Mouse (Mus musculus) forebrain, embryonic 11.5 days (tissue): ENCODE measurements around the gene Scoc. TPM values are rescaled to one million over a fixed set of nuclear protein-coding genes. Genes with fewer than 3 reads are reported as not detected.

ENCODE experiments used
- ATAC-seq: fragments of 200-750 bp; cut with Nextera tagmentation; replicated peaks from 2 replicates; pipeline ENCODE4 v1.8.0; 2017; ENCODE audit warnings: moderate TSS enrichment; ENCODE audit not compliant: low FRiP score
- DNase-seq: peaks from one replicate; pipeline ENCODE4 v3.0.0-alpha.2; 2017; ENCODE audit warnings: low spot score
- H3K27ac ChIP-seq: fragments of 300-500 bp; sonication (generic); 2 replicates; pipeline ENCODE4 v1.5.1; 2014; ENCODE audit warnings: low read depth, low read length
- H3K27me3 ChIP-seq: fragments of 300-500 bp; sonication (generic); 2 replicates; pipeline ENCODE4 v1.6.1; 2014; ENCODE audit warnings: mild to moderate bottlenecking, low read length, mixed read lengths; ENCODE audit not compliant: control insufficient read depth, insufficient read depth
- H3K36me3 ChIP-seq: fragments of 300-500 bp; sonication (generic); 2 replicates; pipeline ENCODE4 v1.6.1; 2014; ENCODE audit warnings: mild to moderate bottlenecking, low read length, moderate library complexity, mixed read lengths; ENCODE audit not compliant: control insufficient read depth, insufficient read depth
- H3K4me1 ChIP-seq: fragments of 300-500 bp; sonication (generic); replicated peaks from 2 replicates; pipeline ENCODE4 v1.6.1; 2014; ENCODE audit warnings: low read length, mixed read lengths; ENCODE audit not compliant: control insufficient read depth, insufficient read depth
- H3K4me2 ChIP-seq: fragments of 300-500 bp; sonication (generic); 2 replicates; pipeline ENCODE4 v1.6.1; 2014; ENCODE audit warnings: low read depth, mild to moderate bottlenecking, low read length, moderate library complexity, mixed read lengths; ENCODE audit not compliant: severe bottlenecking
- H3K4me3 ChIP-seq: fragments of 300-500 bp; sonication (generic); 2 replicates; pipeline ENCODE4 v1.5.1; 2014; ENCODE audit warnings: low read depth, low read length
- H3K9ac ChIP-seq: fragments of 300-500 bp; sonication (generic); 2 replicates; pipeline ENCODE4 v1.6.1; 2014; ENCODE audit warnings: low read length
- H3K9me3 ChIP-seq: fragments of 300-500 bp; sonication (generic); 2 replicates; pipeline ENCODE4 v1.6.1; 2016; ENCODE audit warnings: low read length, mixed read lengths; ENCODE audit not compliant: control insufficient read depth
- WGBS: fragments of 180-500 bp; shearing (Covaris S2); extraction: QIAGEN DNeasy Blood & Tissue Kit; methylation state at CpG from one replicate; pipeline ENCODE4 v1.1.7; 2014; 5-methylcytosine and 5-hydroxymethylcytosine counted together
- polyA plus RNA-seq: library from polyadenylated mRNA; unstranded; fragments of >200 nt; fragmentation: Nextera tagmentation; extraction: Ambion mirVana; gene quantifications from 2 replicates; pipeline ENCODE4 v1.2.1, GENCODE M21; 2014

The Scoc gene
- polyA plus RNA-seq, 1 experiment from 2014 or later = 161 TPM

DNA sequence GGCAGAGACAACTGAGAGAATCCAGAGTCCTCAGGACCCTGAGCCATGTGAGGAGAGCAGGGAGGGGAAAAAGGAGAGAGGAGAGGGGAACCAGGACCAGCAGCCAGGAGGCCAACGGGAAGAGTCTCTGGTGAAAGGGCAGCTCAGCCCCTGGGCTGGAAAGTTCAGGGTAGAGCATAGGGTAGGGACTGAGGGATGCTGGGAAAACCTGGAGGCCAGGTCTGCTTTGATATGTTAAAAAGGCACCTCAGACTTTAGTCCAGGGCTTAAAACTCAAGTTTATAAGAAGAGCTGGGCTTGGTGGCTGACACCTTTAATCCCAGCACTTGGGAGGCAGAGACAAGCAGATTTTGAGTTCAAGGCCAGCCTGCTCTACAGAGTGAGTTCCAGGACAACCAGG lies 65.7 kb downstream of the Scoc start:
- H3K4me3 ChIP-seq = no peak overlapping the region
- H3K4me1 ChIP-seq = peaks cover 2% of the 10 kb centered on the region; the same call in 1 of the 2 replicates
- no peak overlapping the region for H3K4me2 ChIP-seq
- ATAC-seq = no peak
- H3K27me3 ChIP-seq = peaks cover 7% of the 10 kb centered on the region; the same call in 1 of the 2 replicates
- 70% methylated on average over 1 of the region's 1 CpGs for WGBS
- H3K27ac ChIP-seq = no peak overlapping the region
- no peaks in the 10 kb centered on the region for H3K9me3 ChIP-seq
- H3K36me3 ChIP-seq = no peaks in the 10 kb centered on the region
- H3K9ac ChIP-seq = no peak overlapping the region
- DNase-seq = no peak

DNA sequence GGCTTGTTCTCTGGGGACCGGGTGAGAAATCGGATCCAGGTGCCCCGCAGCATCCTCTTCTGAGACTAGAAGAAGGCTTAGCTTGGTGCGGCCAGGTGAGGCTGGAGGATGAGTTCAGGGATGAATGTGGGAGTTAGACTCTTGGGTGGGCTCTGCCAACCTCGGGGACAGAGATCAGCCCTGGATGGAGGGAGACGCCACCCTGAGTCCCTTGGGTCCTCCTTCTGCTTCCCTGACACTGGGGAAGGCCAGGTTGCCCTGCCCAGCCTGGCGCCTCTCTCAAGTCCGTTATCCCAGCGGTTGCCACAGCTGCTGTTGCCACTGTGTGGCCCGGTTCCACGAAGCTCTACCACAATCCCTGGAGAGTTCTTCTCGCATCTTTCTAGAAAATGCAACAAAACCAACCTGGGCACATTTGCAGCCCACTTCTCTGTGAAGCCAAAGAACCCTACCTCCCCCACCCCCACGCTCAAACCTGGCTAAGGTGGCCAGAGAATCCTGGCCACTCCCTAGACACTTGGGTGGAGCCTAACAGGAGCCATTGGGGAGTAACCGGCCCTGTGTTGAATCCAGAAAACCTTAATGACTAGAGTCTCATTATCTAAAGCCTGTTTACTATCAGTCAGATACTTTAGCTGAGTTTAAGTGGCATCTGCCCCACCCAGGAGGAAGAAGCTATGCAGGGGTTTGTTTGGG lies 68.0 kb downstream of the Scoc start:
- 10% methylated on average over 14 of the region's 14 CpGs for WGBS

DNA sequence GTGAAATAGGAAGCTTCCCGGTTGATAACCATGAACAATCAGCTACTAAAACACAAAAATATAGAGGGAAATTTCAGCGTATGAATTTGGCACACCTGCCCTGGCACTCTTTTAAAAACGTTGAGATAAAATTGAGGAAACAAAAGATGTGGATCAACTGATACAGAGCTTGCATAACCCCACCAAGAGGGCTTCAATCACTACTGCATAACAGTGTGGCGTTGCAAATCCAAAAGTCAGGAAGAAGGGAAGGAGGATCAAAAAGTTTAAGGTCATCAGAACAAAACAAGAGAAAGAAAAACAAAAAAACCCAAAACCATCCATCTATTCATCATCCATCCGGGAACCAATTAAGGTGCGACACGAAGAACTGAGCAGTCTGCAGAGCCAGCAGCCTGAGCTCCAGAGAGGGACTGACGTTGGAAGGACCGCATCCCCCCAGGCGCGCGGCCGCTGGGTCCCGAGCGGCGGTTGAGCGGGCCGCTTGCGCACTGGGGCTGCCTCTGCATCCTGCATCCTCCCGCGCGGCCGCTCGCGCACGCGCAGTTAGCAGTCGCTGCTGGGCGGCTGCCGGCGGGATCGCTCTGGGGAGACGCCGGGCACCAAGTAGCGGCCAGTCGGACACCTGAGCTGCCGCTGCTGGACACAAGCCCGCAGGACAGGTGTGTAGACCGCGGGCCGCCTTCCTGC lies 68.7 kb downstream of the Scoc start, which contains the start of gene Clgn:
TSS of gene Clgn (plus strand) at position 552 of the 690 bp plus-strand sequence.
- Histone ChIP-seq H3K4me3 (peak within 1 kb of the TSS; percentile 60), H3K27me3 (peaks cover 7% of the 10 kb centered on the region; the same call in 1 of the 2 replicates), H3K27ac (no peak within 1 kb of the TSS), H3K36me3 (no peaks in the 10 kb centered on the region), H3K4me1 (peaks cover 2% of the 10 kb centered on the region; the same call in 1 of the 2 replicates), H3K9me3 (no peaks in the 10 kb centered on the region), H3K4me2 (peak within 1 kb of the TSS; percentile 92), H3K9ac (peak within 1 kb of the TSS; percentile 76)
- DNase-seq = peak; percentile 90
- ATAC-seq = peak; percentile 95
- WGBS = 4% methylated on average over 41 of the region's 41 CpGs

More for the DNA sequence above, 68.0 kb downstream of the Scoc start:
- DNase-seq = peak; percentile 58
- H3K4me1 ChIP-seq = peaks cover 2% of the 10 kb centered on the region; the same call in 1 of the 2 replicates
- peak overlapping the region; percentile 60 for H3K4me3 ChIP-seq
- H3K36me3 ChIP-seq = no peaks in the 10 kb centered on the region
- H3K9me3 ChIP-seq = no peaks in the 10 kb centered on the region
- peaks cover 7% of the 10 kb centered on the region; the same call in 1 of the 2 replicates for H3K27me3 ChIP-seq
- no peak overlapping the region for H3K27ac ChIP-seq
- H3K4me2 ChIP-seq = peak overlapping the region; percentile 92
- H3K9ac ChIP-seq = peak overlapping the region; percentile 76
- peak; percentile 74 for ATAC-seq

DNA sequence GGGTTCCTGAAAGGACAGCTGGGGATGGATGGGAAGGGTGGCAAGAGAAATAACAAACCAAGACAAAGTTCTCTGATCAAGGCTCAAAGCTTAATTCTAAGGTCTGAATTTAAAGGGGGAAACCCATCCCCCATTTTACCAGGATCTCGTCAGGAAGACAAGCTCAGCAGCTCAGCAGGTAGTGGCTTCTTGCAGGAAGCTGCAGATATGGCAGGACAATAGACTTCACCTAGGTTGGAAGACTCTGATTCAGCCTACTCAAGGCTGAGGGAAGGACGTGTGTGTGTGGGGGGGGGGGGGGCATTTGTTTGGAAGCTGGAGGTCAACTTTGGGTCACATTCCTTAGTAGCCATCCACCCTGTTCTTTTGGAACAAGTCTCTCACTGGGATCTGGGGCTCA lies 75.3 kb downstream of the Scoc start:
- no peak overlapping the region for H3K9ac ChIP-seq
- no peaks in the 10 kb centered on the region for H3K36me3 ChIP-seq
- DNase-seq = no peak
- no peak for ATAC-seq
- H3K27me3 ChIP-seq = no peaks in the 10 kb centered on the region
- H3K27ac ChIP-seq = no peak overlapping the region
- no peak overlapping the region for H3K4me2 ChIP-seq
- H3K9me3 ChIP-seq = no peaks in the 10 kb centered on the region
- 47% methylated on average over 2 of the region's 2 CpGs for WGBS
- no peak overlapping the region for H3K4me3 ChIP-seq
- H3K4me1 ChIP-seq = no peaks in the 10 kb centered on the region

DNA sequence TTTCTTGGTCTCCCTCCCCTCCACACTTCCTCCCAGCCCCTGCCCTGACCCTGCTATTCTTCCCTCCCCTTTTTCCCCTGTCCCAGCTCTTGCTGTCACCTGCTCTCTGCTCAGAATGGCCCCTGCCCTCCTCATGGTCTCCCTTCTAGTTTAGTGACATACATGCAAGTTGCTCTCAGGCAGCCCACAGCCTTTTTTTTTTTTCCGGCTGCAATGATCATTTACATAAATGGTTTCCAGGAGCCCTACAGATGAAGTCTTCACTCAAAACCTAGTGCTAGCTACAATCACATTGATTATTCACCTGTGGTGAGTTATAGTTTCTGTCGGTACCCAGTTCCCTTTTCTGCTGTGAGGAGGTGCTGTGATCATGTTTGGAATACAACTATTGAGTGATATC lies 77.2 kb downstream of the Scoc start:
- no peak overlapping the region for H3K4me3 ChIP-seq
- WGBS = 84% methylated on average over 2 of the region's 2 CpGs
- no peaks in the 10 kb centered on the region for H3K4me1 ChIP-seq
- no peak overlapping the region for H3K9ac ChIP-seq
- no peak overlapping the region for H3K4me2 ChIP-seq
- DNase-seq = no peak
- no peaks in the 10 kb centered on the region for H3K36me3 ChIP-seq
- H3K27me3 ChIP-seq = no peaks in the 10 kb centered on the region
- no peak overlapping the region for H3K27ac ChIP-seq
- no peak for ATAC-seq
- H3K9me3 ChIP-seq = no peaks in the 10 kb centered on the region

DNA sequence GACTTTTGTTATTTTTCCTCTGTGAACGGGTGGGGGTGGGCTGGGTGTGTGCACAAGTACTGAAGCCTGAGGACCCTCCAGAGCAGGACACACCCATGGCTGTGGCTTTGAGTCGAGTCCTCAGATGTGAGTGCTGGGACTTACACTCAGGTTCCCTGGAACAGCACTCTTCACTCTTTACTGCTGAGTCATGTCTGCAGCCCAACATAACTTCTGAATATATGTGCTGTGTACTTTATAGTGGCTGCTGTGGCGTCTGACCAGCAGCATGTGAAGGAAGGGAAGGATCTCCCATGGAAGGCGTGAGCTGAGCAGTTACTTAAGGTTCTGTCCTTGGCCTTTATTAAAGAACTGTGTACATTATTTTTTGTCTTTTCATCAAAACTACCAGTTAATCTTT lies 78.0 kb downstream of the Scoc start:
- Histone ChIP-seq H3K36me3 (no peaks in the 10 kb centered on the region), H3K27me3 (no peaks in the 10 kb centered on the region), H3K4me3 (no peak overlapping the region), H3K4me1 (no peaks in the 10 kb centered on the region), H3K27ac (no peak overlapping the region), H3K4me2 (no peak overlapping the region), H3K9me3 (no peaks in the 10 kb centered on the region), H3K9ac (no peak overlapping the region)
- WGBS = 75% methylated on average over 4 of the region's 4 CpGs
- DNase-seq (no peak), ATAC-seq (no peak)

Other genes with a start within 250 kb of the Scoc start
- not detected in 2 replicates for gene Ucp1, start 168.0 kb downstream of the Scoc start, polyA plus RNA-seq
- gene Elmod2, start 125.9 kb downstream of the Scoc start, polyA plus RNA-seq = 29.8 and 33.8 TPM in 2 replicates
- gene Mgat4d, start 109.9 kb downstream of the Scoc start, polyA plus RNA-seq = not detected in 2 replicates
- gene Clgn, start 68.5 kb downstream of the Scoc start, polyA plus RNA-seq = 6.0 and 6.3 TPM in 2 replicates
- not detected in 2 replicates for gene Olfr370, start 77.4 kb upstream of the Scoc start, polyA plus RNA-seq
- gene Ndufb7, start 108.3 kb upstream of the Scoc start, polyA plus RNA-seq = 333 and 339 TPM in 2 replicates
- 550 and 611 TPM in 2 replicates for gene Tecr, start 149.6 kb upstream of the Scoc start, polyA plus RNA-seq
- 73.8 and 78.5 TPM in 2 replicates for gene Dnajb1, start 149.8 kb upstream of the Scoc start, polyA plus RNA-seq
- 217 and 231 TPM in 2 replicates for gene Gipc1, start 194.3 kb upstream of the Scoc start, polyA plus RNA-seq
- gene Ptger1, start 208.3 kb upstream of the Scoc start, polyA plus RNA-seq = 0.47 and 0.60 TPM in 2 replicates
- 28.3 and 31.6 TPM in 2 replicates for gene Pkn1, start 240.8 kb upstream of the Scoc start, polyA plus RNA-seq